Mouse (Mus musculus): ENCODE results near the gene Sulf2.

Gene Sulf2

GRCm38 (mm10) chr2:166079961-166080885, 75.2 kb downstream of the Sulf2 start:
- TF ChIP-seq GATA4 (IDR thresholded peaks at IDR 0.05; ENCODE audit: insufficient replicate concordance, low read length), result no peak

DNA sequence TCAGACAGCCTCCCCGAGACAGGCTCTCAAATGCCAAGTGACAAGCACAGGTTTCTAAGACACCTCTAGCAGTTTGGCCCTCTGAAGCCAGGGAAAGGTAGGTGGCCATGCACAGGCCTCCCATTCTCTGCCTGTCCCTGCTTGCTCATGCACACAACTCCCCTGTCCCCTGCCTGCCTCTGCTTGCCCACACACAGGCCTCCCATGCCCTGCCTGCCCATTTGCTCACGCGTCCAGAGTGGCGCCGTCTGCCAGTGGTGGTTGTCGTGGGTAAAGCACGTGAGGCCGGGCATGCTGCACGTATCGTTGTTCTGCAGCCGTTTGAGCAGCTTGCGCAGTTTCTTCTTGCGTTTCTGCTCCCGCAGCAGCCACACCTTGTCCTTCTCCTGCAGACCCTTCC, 76.2 kb downstream of the Sulf2 start:
- no peak for TF ChIP-seq GATA4 (IDR thresholded peaks at IDR 0.05; ENCODE audit: insufficient replicate concordance, low read length)

DNA sequence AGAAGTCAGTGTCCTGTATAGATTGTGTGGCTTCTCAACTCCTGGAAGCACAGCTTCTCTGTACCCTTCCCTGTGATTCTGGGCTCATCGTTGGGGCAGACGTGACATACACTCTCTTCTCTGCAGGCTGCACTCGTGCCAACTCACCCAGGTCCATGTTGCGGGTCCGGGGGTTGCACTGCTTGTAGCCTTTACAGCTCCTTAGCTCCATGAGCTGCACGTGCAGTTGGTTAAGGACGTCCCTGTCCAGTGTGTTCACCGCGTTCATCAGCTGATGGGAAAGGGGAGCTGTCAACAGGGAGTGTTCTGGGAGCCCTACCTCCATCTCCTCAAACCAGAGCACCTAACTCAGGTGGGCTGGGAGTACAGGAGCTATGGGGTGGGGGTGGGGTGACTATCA, 78.1 kb downstream of the Sulf2 start:
- no peak for TF ChIP-seq GATA4 (IDR thresholded peaks at IDR 0.05; ENCODE audit: insufficient replicate concordance, low read length)

- no peak for TF ChIP-seq GATA4 (IDR thresholded peaks at IDR 0.05; ENCODE audit: insufficient replicate concordance, low read length)
Measured at GRCm38 (mm10) chr2:166074322-166074721, 81.1 kb downstream of the Sulf2 start.

DNA sequence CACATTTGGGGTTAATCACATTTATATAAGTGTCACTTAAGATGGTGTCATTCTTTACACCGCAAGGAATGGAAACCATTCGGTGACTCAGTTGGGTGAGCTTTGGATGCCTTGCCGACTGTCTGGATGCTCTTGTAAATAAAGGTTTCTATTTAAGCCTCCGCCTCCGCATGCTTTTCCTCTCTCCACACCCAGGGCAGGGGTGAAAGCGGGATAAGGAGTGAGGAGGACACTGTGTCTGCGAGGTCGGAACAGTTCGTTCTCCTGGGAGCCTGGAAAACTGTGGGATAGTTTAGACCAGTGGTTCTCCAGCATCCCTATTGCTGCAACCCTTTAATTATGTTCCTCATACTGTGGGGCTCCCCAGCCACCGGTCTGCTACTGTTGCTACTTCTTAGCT, 82.4 kb downstream of the Sulf2 start:
- no peak for TF ChIP-seq GATA4 (IDR thresholded peaks at IDR 0.05; ENCODE audit: insufficient replicate concordance, low read length)

- TF ChIP-seq GATA4 (IDR thresholded peaks at IDR 0.05; ENCODE audit: insufficient replicate concordance, low read length), result no peak
Measured at GRCm38 (mm10) chr2:166071889-166072288, 83.6 kb downstream of the Sulf2 start.

DNA sequence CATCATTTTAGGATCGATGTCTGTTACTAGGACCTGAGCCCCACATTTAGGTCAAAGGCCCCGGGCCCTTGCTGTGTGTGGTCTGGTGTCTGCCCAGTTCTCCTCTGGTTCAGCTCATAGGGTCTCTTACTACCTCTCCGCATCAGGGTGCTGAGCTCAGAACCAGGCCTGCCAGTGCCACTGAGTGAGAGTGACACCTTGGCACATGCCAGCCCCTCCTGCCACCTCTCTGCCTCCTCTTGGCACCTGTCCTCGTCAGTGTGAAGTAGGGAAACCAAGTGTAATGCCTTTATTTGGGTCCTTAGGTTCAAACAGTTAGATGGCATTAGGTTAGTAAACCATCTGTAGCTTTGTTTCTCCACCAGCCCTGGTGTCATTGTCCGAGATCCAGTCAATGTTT, 84.0 kb downstream of the Sulf2 start:
- TF ChIP-seq GATA4 (IDR thresholded peaks at IDR 0.05; ENCODE audit: insufficient replicate concordance, low read length), result no peak

- TF ChIP-seq GATA4 (IDR thresholded peaks at IDR 0.05; ENCODE audit: insufficient replicate concordance, low read length), result no peak
Measured at GRCm38 (mm10) chr2:166069738-166070137, 85.7 kb downstream of the Sulf2 start.

DNA sequence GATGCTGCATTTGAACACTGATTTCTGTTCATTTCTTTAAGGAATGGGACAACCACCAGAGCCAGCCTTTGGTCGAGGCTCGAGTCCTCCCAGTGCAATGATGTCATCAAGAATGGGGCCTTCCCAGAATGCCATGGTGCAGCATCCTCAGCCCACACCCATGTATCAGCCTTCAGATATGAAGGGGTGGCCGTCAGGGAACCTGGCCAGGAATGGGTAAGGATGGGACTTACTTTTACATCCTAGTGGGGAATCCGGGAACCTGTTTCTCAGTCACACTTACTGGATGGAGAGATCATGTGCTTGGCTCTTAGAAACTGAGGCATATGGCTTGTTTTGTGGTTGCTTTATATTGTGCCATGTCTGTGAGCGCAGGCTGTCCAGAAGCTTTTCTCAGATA, 86.3 kb downstream of the Sulf2 start:
- no peak for TF ChIP-seq GATA4 (IDR thresholded peaks at IDR 0.05; ENCODE audit: insufficient replicate concordance, low read length)

DNA sequence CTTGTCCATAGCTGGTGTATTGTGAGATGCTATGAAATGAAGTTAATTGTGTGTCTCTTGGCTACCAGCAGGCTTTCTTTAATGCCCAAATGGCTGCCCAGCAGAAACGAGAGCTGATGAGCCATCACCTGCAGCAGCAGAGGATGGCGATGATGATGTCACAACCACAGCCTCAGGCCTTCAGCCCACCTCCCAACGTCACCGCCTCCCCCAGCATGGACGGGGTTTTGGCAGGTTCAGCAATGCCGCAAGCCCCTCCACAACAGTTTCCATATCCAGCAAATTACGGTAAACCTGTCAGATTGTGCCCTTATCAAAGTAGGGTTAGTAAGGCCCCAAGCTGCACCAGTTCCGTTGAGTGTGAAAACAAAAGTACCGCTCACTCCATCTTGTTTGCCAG, 87.2 kb downstream of the Sulf2 start:
- no peak for TF ChIP-seq GATA4 (IDR thresholded peaks at IDR 0.05; ENCODE audit: insufficient replicate concordance, low read length)

DNA sequence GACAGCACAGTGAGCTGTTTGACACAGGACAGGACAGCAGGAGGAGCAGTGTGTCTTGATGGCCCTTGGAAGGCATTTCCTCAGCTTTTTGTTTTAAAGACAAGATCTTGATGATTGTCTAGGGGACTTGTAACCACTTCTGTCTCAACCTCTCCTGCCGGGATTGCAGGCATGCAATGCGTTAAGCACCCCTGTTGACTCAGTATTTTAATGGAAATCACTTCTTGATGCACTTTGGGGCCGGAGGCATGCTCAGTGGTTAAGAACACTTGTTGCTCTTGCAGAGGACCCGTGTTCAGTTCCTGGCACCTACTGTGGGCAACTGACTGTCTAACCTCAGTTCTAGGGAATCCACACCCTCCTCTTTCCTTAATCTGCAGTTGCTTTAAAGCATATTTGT, 89.0 kb downstream of the Sulf2 start:
- TF ChIP-seq GATA4 (IDR thresholded peaks at IDR 0.05; ENCODE audit: insufficient replicate concordance, low read length), result no peak

DNA sequence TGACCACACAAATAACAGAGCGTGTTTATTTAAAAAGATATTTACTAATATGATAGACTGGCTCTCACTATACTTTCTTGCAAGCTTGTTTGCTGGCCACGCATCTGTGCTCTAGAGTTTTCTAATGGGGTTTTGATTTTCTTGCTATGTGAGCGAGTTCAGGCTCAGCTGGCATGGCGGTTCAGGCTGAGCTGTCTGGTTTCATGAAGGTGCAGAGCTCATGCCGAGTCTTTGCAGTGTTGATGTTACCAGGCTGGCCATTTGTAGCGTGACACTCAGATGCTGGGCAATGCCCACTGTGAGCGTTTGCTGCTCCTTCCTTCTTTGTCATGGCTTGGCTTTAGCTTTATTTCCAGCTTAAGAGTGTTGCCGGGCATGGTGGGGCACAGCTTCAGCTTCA, 93.0 kb downstream of the Sulf2 start:
- TF ChIP-seq GATA4 (IDR thresholded peaks at IDR 0.05; ENCODE audit: insufficient replicate concordance, low read length), result no peak

DNA sequence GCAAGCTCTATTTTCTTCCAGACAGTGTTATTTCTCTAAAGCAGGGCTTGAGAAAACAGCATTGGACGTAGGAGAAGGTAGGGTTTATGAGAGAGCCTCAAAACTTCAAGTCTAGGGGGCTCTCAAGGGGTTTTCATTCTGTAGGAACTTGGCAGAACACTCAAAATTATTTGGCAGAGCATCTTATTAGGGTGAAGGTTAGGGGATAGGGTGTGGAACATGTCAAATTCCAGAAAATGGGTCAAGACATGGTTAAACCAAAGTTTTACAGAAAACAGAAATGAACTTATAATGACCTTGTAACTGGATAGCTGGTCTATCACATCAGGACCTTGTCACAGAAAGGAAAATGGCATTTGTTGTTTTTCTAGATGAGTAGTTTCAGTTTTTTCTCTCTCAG, 93.5 kb downstream of the Sulf2 start:
- no peak for TF ChIP-seq GATA4 (IDR thresholded peaks at IDR 0.05; ENCODE audit: insufficient replicate concordance, low read length)

GRCm38 (mm10) chr2:166059684-166060423, 95.6 kb downstream of the Sulf2 start:
- no peak for TF ChIP-seq GATA4 (IDR thresholded peaks at IDR 0.05; ENCODE audit: insufficient replicate concordance, low read length)

DNA sequence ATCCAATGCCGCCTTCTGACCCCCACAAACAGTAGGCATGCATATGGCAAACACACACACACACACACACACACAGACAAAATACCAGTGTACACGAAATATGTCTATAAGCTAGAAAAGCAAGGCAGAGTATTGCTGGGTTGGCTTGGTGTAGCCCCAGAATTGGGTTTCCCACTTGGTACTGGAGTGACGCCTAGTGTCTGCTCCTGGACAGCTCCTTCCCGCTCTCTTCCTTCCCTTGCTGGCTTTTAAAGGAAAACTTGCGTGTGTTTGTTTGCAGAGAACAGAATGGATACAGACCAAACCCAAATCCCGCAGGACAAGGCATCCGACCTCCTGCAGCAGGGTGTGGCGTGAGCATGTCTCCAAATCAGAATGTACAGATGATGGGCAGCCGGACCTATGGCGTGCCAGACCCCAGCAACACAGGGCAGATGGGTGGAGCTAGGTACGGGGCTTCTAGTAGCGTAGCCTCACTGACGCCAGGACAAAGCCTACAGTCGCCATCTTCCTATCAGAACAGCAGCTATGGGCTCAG, 101.4 kb downstream of the Sulf2 start:
- TF ChIP-seq GATA4 (IDR thresholded peaks at IDR 0.05; ENCODE audit: insufficient replicate concordance, low read length), result no peak

DNA sequence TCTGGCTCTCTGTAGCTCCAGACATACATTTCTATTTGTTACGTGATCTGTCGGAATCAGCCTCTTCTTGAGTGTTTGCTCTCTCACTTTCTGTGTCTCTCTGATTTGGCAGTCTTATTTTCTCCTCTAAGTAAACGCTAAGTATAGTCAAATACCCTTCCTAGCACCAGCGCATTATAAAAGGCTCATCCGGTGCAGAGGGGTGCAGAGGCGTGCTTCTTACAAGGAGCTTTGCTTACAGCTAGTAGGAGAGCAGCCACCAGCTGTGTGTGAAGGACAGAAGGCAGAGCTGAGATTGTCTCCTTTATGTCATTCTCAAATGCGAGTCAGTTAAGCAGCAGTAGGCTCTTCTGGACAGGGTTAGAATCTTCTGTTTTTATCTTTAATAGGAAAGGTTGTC, 103.5 kb downstream of the Sulf2 start:
- no peak for TF ChIP-seq GATA4 (IDR thresholded peaks at IDR 0.05; ENCODE audit: insufficient replicate concordance, low read length)

Data from liver, adult (tissue).